In the genomic region with DNA sequence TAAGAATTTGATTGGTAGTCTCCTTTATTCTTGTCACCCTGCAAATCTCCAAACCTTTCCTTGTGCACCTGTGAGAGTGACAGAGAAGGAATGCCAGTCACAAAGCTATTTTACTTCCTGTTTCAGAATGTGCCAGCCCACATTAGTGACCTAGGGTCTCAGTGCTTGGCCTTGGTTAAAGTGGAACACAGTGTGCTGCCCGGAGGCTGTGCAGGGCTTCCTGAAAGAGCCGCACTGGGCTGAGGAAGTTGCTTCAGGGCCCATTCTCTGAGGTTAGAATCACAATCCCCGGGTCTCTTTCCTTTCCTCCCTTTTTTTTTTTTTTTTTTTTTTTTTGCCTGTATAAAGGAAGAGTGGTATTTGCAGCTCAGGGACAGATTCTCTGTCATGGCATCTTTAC, we compare ENCODE assay signal across 19 mouse cellular contexts.
A peak's percentile ranks its signal among the peaks of the same experiment; 100 is the strongest.
DNase-seq lines count a peak whose midpoint lies in the region; ATAC-seq and TF ChIP-seq lines count a peak whose summit lies in the region.
"Had no signal": no experiment of that assay in that cellular context is flagged by ENCODE, and none has a peak within 500 bp of the region (broad histone marks: within the 10 kb centered on the region; RNA-seq: fewer than 3 reads in every experiment).

No protein-coding gene starts in this region.

- H3K9me3 ChIP-seq in kidney, embryonic 15.5 days (replicated peaks) = no peaks in the 10 kb centered on the region
- no peaks in the 10 kb centered on the region for H3K9me3 ChIP-seq in ES-E14 (ENCODE audit: control insufficient read depth, insufficient read depth, low read depth, low read length)
- H3K9me3 ChIP-seq in lung, postnatal 0 days (ENCODE audit: low read length) = no peaks in the 10 kb centered on the region
- H3K9me3 ChIP-seq: embryonic facial prominence, embryonic 12.5 days; forebrain, embryonic 12.5 days; hindbrain, embryonic 15.5 days had no signal

- in situ Hi-C loops in ES-E14 (cut with MboI; ENCODE audit: low sequenced_read_pairs in 2 of 2, unreplicated experiment in 2 of 2) = no loop called here

- H3K4me2 ChIP-seq in kidney, embryonic 15.5 days = no peak overlapping the region
- H3K4me2 ChIP-seq in lung, postnatal 0 days (replicated peaks; ENCODE audit: low read depth, low read length) = no peak overlapping the region
- H3K4me2 ChIP-seq: embryonic facial prominence, embryonic 12.5 days; forebrain, embryonic 12.5 days; heart, embryonic 12.5 days; hindbrain, embryonic 15.5 days had no signal

- no peak for ATAC-seq in kidney, embryonic 15.5 days (replicated peaks; ENCODE audit: low FRiP score)
- peak; percentile 87 to 93 for ATAC-seq in hematopoietic stem cell, adult 5-6 weeks (replicated peaks in 1 of 2; ENCODE audit: insufficient read depth in 1 of 2, low FRiP score in 2 of 2, low TSS enrichment in 1 of 2, low read depth in 1 of 2, poor library complexity in 2 of 2, severe bottlenecking in 2 of 2)
- ATAC-seq in lung, postnatal 0 days = no peak
- ATAC-seq: CD4-positive, CD25-positive, alpha-beta regulatory T cell, adult 4 months; intestine, postnatal 0 days had no signal

- no peak overlapping the region for H3K27ac ChIP-seq in kidney, adult 2 months (ENCODE audit: insufficient read depth, low read depth, low read length)
- no peak overlapping the region for H3K27ac ChIP-seq in kidney, embryonic 15.5 days
- H3K27ac ChIP-seq in ES-E14 (ENCODE audit: insufficient read depth, low read depth, low read length, poor library complexity, severe bottlenecking) = no peak overlapping the region
- no peak overlapping the region for H3K27ac ChIP-seq in lung, postnatal 0 days (ENCODE audit: low read length)
- H3K27ac ChIP-seq: embryonic facial prominence, embryonic 12.5 days; forebrain, embryonic 12.5 days; hindbrain, embryonic 15.5 days had no signal

- no peak overlapping the region for H3K4me3 ChIP-seq in kidney, adult 2 months (ENCODE audit: insufficient read depth, low read depth, low read length)
- H3K4me3 ChIP-seq in kidney, embryonic 15.5 days (replicated peaks) = no peak overlapping the region
- no peak overlapping the region for H3K4me3 ChIP-seq in ES-E14 (ENCODE audit: insufficient read depth in 1 of 2, low read depth in 1 of 2, low read length in 2 of 2, poor library complexity in 1 of 2, severe bottlenecking in 1 of 2)
- no peak overlapping the region for H3K4me3 ChIP-seq in lung, postnatal 0 days (ENCODE audit: low read depth, low read length)
- H3K4me3 ChIP-seq: embryonic facial prominence, embryonic 12.5 days; forebrain, embryonic 12.5 days; heart, embryonic 12.5 days; hindbrain, embryonic 15.5 days had no signal

- no peak overlapping the region for H3K9ac ChIP-seq in kidney, embryonic 15.5 days
- H3K9ac ChIP-seq in ES-E14 (ENCODE audit: insufficient read depth, low read depth, low read length, poor library complexity, severe bottlenecking) = no peak overlapping the region
- H3K9ac ChIP-seq in lung, postnatal 0 days (replicated peaks; ENCODE audit: low read depth) = no peak overlapping the region
- H3K9ac ChIP-seq: embryonic facial prominence, embryonic 12.5 days; forebrain, embryonic 12.5 days; heart, embryonic 12.5 days; hindbrain, embryonic 15.5 days had no signal

- TF ChIP-seq EP300 in lung, postnatal 0 days (IDR thresholded peaks at IDR 0.05) = no peak

- H3K36me3 ChIP-seq in kidney, adult 2 months (ENCODE audit: control insufficient read depth, insufficient read depth, low read length) = no peaks in the 10 kb centered on the region
- H3K36me3 ChIP-seq in kidney, embryonic 15.5 days = no peaks in the 10 kb centered on the region
- no peaks in the 10 kb centered on the region for H3K36me3 ChIP-seq in ES-E14 (ENCODE audit: control insufficient read depth, insufficient read depth, low read length, poor library complexity, severe bottlenecking)
- H3K36me3 ChIP-seq in lung, postnatal 0 days (ENCODE audit: insufficient read depth, low read length) = no peaks in the 10 kb centered on the region
- H3K36me3 ChIP-seq: embryonic facial prominence, embryonic 12.5 days; forebrain, embryonic 12.5 days; heart, embryonic 12.5 days; hindbrain, embryonic 15.5 days had no signal

- no peaks in the 10 kb centered on the region for H3K27me3 ChIP-seq in kidney, adult 2 months (replicated peaks; ENCODE audit: control insufficient read depth, insufficient read depth, low read length)
- no peaks in the 10 kb centered on the region for H3K27me3 ChIP-seq in kidney, embryonic 15.5 days
- H3K27me3 ChIP-seq in lung, postnatal 0 days (replicated peaks; ENCODE audit: insufficient read depth, low read length) = no peaks in the 10 kb centered on the region
- H3K27me3 ChIP-seq: embryonic facial prominence, embryonic 12.5 days; forebrain, embryonic 12.5 days; hindbrain, embryonic 15.5 days had no signal

- no peak for TF ChIP-seq POLR2A in kidney, adult 2 months (IDR thresholded peaks at IDR 0.05; ENCODE audit: low read depth, low read length)

- no peaks in the 10 kb centered on the region for H3K4me1 ChIP-seq in kidney, adult 2 months (ENCODE audit: control insufficient read depth, insufficient read depth, low read length)
- no peaks in the 10 kb centered on the region for H3K4me1 ChIP-seq in kidney, embryonic 15.5 days
- H3K4me1 ChIP-seq in ES-E14 (ENCODE audit: control insufficient read depth in 2 of 2, insufficient read depth in 2 of 2, low read length in 2 of 2, poor library complexity in 1 of 2) = peaks cover 2 to 15% of the 10 kb centered on the region in 2 experiments; a peak in 3 of 4 replicates
- no peaks in the 10 kb centered on the region for H3K4me1 ChIP-seq in lung, postnatal 0 days (ENCODE audit: insufficient read depth, low read depth, low read length)
- H3K4me1 ChIP-seq: embryonic facial prominence, embryonic 12.5 days; forebrain, embryonic 12.5 days; hindbrain, embryonic 15.5 days had no signal

- TF ChIP-seq CTCF in kidney, adult 2 months (conservative IDR thresholded peaks at IDR 0.05; ENCODE audit: insufficient read depth, insufficient read length, low read depth, low read length) = no peak
- TF ChIP-seq CTCF in lung, postnatal 0 days (IDR thresholded peaks at IDR 0.05) = no peak

- WGBS in kidney, adult 2 months = 40% methylated on average over 3 of the region's 3 CpGs
- 59% methylated on average over 3 of the region's 3 CpGs for WGBS in kidney, embryonic 15.5 days
- 42% methylated on average over 3 of the region's 3 CpGs for WGBS in lung, postnatal 0 days

- DNase-seq in kidney, adult 2 months = peak; percentile 5
- peak; percentile 70 for DNase-seq in 416B (ENCODE audit: low read depth)
- DNase-seq in ES-E14 (ENCODE audit: low read depth, low spot score) = no peak
- DNase-seq in cerebellum, adult 11 months = no peak
- no peak for DNase-seq in lung, postnatal 0 days (ENCODE audit: low spot score)
- DNase-seq in layer of hippocampus, adult 9-10 months (ENCODE audit: low spot score) = no peak
- DNase-seq: adrenal gland, postnatal 10 days; B cell, adult 2 months; cerebellum, adult 18-20 months; cerebellum, postnatal 14 days; gastrocnemius, postnatal 36 days had no signal

TF ChIP-seq in ES-E14, 5 proteins besides CTCF, POLR2A, EP300 and RAD21:
- TF ChIP-seq ZC3H11A (IDR thresholded peaks at IDR 0.05; ENCODE audit: borderline replicate concordance, low read depth, low read length) (no peak), CHD2 (IDR thresholded peaks at IDR 0.05; ENCODE audit: low read depth, low read length) (no peak), MAFK (IDR thresholded peaks at IDR 0.05; ENCODE audit: insufficient read depth, low read depth, low read length) (no peak), HCFC1 (IDR thresholded peaks at IDR 0.05; ENCODE audit: borderline replicate concordance, insufficient read depth, low read length) (no peak), ZNF384 (IDR thresholded peaks at IDR 0.05; ENCODE audit: low read depth, low read length) (0 out of 2 replicates have a peak, but pooled peaks have one; percentile 34)

Comparison
In these comparisons a context has a peak if more than half of its experiments do, and no peak if none do; other contexts are left out.
1. DNase-seq: peak in kidney, adult 2 months (single experiment) and 416B (single experiment); none in ES-E14 (single experiment), cerebellum, adult 11 months (single experiment), lung, postnatal 0 days (single experiment) and layer of hippocampus, adult 9-10 months (single experiment).
2. ATAC-seq: peak in hematopoietic stem cell, adult 5-6 weeks (2 of 2); none in kidney, embryonic 15.5 days (single experiment) and lung, postnatal 0 days (single experiment).